Mouse (Mus musculus): ENCODE data around the gene Tspo.

GRCm38 (mm10) chr15:83603046-83603396 lies 39.6 kb downstream of the Tspo start:
- TF ChIP-seq EP300 (IDR thresholded peaks at IDR 0.05; ENCODE audit: low read depth) (no peak), CTCF (IDR thresholded peaks at IDR 0.05; ENCODE audit: low read depth) (no peak)
